Mouse (Mus musculus) thymus, postnatal 25 days (tissue): ENCODE measurements at regions not wholly inside any gene's neighbourhood (a gene's known extent, or its start where the extent isn't known, plus 50 kb on each side); places are given as distances from the start of the nearest gene placed in this dataset.

ENCODE experiments used
- DNase-seq: peaks from one replicate; pipeline ENCODE4 v3.0.0; 2022

DNA sequence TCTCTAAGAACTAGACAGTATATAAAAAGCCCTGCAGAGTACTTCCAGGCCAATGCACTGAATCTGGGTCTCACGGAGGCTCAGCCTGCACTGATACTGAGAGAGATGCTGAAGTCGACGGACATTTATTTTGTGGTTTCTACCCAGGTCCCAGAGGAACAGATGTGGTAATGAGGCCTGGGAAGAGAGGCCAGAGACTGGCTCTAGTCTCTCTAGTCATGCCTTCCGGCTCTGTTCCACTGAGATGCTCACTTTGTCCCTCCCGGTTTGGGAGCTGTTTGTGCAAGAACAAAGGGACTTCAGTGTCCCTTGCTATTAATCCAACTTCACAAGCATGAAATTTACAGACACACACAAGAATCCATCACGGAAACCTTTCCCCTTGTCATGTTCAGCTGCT, 144.1 kb upstream of the Foxd3 start:
- no peak for DNase-seq

DNA sequence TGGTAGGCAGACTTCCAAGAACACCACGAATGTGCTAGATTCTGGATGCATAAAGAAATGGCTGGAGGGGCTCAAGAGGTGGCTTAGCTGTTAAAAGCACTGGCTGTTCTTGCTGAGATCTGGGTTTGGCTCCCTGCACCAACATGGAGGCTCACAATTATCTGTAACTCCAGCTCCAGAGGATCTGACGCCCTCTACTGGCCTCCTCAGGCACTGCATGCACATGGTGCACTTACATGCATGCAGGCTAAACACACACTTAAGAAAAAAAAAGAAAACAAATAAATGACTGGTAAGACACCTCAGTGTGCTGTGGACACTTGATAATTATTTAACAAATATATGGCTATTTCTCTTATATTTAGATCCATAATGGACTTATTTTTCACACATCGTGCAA, 139.2 kb upstream of the Foxd3 start:
- no peak for DNase-seq

DNA sequence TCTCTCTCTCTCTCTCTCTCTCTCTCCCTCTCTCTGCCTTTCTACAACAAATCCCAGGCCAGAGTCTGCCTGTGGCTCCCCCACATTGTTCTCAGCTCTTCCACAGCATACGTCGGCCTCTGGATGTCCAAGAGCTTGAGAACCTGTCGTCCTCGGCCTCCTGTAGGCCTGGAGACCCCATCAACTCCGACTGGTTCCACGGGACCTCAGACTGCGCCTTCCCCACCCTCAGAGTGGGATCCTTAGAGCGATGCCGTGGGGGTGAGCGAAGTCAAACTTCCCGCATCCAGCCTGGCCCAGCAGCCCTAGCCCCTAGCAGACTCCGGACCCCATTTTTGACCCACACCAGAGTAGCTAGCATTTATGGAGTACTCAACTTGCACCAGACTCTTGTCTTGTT, 128.7 kb upstream of the Foxd3 start:
- no peak for DNase-seq

- no peak for DNase-seq
Measured at GRCm38 (mm10) chr4:99544014-99544413, 112.1 kb upstream of the Foxd3 start.

DNA sequence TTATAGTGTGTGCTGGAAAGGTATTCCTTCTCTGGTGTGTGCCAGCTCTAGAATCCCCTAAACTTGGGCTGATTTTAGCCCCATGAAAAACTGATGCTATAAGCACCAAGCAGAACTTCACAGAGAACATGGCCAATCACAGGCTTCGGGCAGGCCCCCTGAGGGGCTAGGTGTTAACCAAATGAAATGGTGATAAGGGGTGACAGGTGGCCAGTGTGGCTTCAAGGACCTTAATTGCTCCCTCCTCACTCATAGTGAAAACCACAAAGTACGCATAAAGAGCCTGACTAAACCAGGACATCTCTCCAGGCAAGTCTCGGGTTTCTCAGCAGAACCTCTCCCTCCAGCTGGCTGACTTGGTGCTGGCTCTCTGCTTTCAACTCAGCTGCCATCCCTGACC, 110.4 kb upstream of the Foxd3 start:
- DNase-seq: no peak

DNA sequence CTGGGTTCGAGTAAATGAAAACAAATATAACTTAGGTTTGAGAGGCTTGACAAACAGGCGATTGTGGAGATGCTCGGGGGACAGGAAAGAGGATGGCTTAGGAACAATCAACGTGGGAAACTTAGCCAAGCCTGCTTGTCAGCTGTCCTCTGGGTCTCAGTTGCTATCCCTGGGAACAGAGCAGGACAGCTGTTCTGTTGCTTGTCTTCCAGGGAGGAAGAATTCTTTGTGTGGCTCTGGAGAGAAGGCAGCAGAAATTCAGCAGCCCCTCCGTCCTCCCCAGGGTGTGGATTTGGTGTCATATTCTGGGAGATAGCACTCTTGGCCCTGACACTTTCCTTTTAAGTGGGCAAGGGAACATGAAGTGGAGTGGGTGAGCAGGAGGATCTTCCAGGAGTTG, 98.1 kb upstream of the Foxd3 start:
- no peak for DNase-seq

GRCm38 (mm10) chr4:99560604-99561003, 95.5 kb upstream of the Foxd3 start:
- DNase-seq: no peak

- DNase-seq: no peak
Measured at GRCm38 (mm10) chr4:99561506-99561937, 94.6 kb upstream of the Foxd3 start.

GRCm38 (mm10) chr4:99565401-99565800, 90.7 kb upstream of the Foxd3 start:
- DNase-seq: no peak

- no peak for DNase-seq
Measured at GRCm38 (mm10) chr4:99572841-99573642, 83.1 kb upstream of the Foxd3 start.

DNA sequence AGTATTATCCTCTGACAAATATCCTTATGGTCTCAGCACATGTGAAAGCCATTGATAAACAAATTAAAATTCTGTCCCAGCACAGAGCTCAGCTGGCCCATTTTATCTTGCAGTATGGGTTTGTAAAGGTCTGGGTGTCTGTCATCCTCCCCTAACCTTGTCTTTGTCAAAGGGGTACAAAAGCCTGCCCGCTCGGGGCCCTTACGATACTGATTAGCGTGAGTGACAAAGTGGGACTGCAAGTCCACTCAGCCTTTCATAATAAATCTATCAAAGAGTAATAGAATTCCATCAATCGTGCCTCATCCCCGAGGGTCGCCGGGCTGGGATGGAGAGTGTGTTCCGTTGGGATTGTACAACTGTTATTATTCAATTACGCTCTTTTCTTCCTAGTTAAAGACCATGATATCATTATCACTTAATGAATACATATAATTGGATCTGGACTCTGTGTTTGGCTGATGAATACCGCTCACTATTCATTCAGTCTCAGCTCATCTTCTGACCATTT, 82.0 kb upstream of the Foxd3 start:
- no peak for DNase-seq

DNA sequence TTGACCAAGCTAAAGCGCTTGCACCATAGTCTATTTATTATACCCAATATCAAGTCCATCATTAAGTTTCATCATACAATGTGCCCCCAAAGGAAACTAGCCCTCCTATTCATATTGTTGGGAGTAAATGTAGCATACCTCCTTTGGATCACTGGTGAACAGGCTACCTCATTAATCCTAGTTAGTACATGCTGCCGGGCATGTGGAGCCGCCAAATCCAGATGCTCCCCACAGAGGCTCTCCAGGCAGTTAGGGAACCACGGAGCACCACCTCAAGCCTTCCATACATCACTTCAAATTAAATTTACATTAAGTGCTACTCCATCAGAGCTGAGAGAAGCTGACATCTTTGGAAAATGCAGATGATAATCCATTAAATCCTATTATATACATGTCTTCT, 81.1 kb upstream of the Foxd3 start:
- DNase-seq: no peak

DNA sequence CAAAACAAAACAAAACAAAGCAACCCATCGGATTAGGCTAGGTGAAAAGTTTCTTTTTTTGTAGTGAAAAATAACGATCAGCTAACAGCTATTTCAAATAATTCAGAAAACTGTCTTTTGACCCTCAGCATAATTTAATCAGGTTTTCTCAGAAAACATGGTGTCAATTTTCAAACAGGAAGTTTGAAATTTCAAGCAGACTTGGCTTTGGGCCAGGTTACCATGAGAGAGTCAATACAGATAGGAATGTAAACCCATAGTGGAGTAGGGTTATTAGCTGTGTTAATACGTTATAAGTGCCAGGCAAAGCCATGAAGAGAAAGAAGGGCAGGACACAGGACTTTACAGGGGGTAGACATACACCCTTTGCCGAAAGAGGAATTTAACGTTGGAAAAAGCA, 58.3 kb upstream of the Foxd3 start:
- DNase-seq: no peak

DNA sequence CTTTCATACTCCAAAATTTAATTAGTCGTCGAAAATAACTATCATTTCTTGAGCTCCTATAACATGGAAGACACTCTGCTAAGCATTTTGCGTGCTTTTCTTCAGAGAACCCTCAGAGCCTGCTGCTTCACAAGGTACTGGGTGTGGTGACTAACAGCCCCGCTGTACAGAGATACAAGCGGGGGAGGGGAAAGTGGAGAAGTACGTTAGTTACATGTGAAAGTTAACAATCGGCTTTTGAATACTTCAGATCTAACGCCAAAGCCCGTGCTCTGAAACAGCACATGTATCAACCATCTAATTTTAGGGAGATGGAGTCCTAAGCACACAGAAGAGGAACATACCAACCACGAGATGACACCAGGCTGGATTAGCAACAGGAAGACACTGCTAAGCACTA, 55.4 kb upstream of the Foxd3 start:
- no peak for DNase-seq

- DNase-seq: no peak
Measured at GRCm38 (mm10) chr4:99601463-99601862, 54.6 kb upstream of the Foxd3 start.
